Mouse (Mus musculus) kidney, embryonic 14.5 days (tissue): ENCODE data around the gene Epb41. TPM values are rescaled to one million over a fixed set of nuclear protein-coding genes. Genes with fewer than 3 reads are reported as not detected.
A peak's percentile ranks its signal among the peaks of the same experiment; 100 is the strongest.

Experiments used
- ATAC-seq: fragments of 200-750 bp; cut with Nextera tagmentation; 2 replicates; pipeline ENCODE4 v1.8.0; 2017; ENCODE audit warnings: moderate number of reproducible peaks, mild to moderate bottlenecking, moderate TSS enrichment, moderate library complexity; ENCODE audit not compliant: low FRiP score, low TSS enrichment
- H3K27ac ChIP-seq: fragments of 300-500 bp; sonication (generic); 2 replicates; pipeline ENCODE4 v1.5.1; 2014; ENCODE audit warnings: low read depth, mild to moderate bottlenecking, low read length, moderate library complexity, mixed read lengths
- H3K27me3 ChIP-seq: fragments of 300-500 bp; sonication (generic); 2 replicates; pipeline ENCODE4 v1.6.1; 2014; ENCODE audit warnings: mild to moderate bottlenecking, low read length; ENCODE audit not compliant: control insufficient read depth, insufficient read depth
- H3K36me3 ChIP-seq: fragments of 300-500 bp; sonication (generic); 2 replicates; pipeline ENCODE4 v1.6.1; 2014; ENCODE audit warnings: low read length, mixed read lengths; ENCODE audit not compliant: control insufficient read depth, insufficient read depth
- H3K4me1 ChIP-seq: fragments of 300-500 bp; sonication (generic); 2 replicates; pipeline ENCODE4 v1.6.1; 2014; ENCODE audit warnings: low read length, mixed read lengths; ENCODE audit not compliant: control insufficient read depth, insufficient read depth
- H3K4me2 ChIP-seq: fragments of 300-500 bp; sonication (generic); replicated peaks from 2 replicates; pipeline ENCODE4 v1.6.1; 2014; ENCODE audit warnings: low read depth, mild to moderate bottlenecking, low read length
- H3K4me3 ChIP-seq: fragments of 300-500 bp; sonication (generic); 2 replicates; pipeline ENCODE4 v1.5.1; 2014; ENCODE audit warnings: mild to moderate bottlenecking, low read length
- H3K9ac ChIP-seq: fragments of 300-500 bp; sonication (generic); 2 replicates; pipeline ENCODE4 v1.6.1; 2014; ENCODE audit warnings: low read depth, mild to moderate bottlenecking, low read length, moderate library complexity
- H3K9me3 ChIP-seq: fragments of 300-500 bp; sonication (generic); 2 replicates; pipeline ENCODE4 v1.6.1; 2016; ENCODE audit warnings: low read length; ENCODE audit not compliant: control insufficient read depth
- whole genome bisulfite sequencing: fragments of 180-500 bp; shearing (Covaris S2); extraction: QIAGEN DNeasy Blood & Tissue Kit; methylation state at CpG from one replicate; pipeline ENCODE4 v1.1.7; 2014; 5-methylcytosine and 5-hydroxymethylcytosine counted together
- polyA plus RNA-seq: library from polyadenylated mRNA; unstranded; fragments of >200 nt; fragmentation: Nextera tagmentation; extraction: Ambion mirVana; gene quantifications from 2 replicates; pipeline ENCODE4 v1.2.1, GENCODE M21; 2014

The Epb41 gene
- polyA plus RNA-seq, 1 experiment from 2014 or later = 78.5 TPM

DNA sequence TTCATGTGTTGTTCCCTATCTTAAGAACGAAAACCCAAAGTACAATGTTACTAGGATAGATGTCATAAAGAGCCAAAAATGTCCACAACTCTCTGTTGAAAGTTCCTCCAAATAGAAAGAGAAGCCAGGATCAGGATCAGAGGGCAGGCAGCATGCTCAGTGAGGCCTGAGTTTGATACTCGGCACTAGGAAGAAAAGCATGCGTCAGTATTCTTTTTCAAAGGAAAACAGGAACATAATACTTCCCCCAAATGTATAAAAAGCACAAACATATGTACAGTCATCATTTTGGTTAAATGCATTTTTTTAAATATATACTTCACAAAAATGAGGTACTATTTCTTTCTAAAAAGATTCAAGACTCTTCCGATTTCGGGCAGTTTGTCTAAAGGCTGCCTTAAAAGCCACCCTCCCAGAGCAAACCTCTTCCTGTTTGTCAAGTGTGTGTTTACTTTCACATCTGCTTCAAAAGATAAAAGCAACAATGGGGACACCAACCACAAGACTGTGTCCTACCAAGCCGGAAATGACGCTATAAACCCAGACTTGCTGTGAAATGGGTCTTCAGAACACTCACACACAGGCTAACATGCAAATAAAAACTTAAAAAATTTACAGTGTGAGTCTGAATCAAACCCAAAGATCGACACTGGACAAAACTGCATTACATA, 35.0 kb downstream of the Epb41 start:
- H3K4me2 ChIP-seq = no peak overlapping the region
- peaks cover 18% of the 10 kb centered on the region for H3K4me1 ChIP-seq
- no peaks in the 10 kb centered on the region for H3K27me3 ChIP-seq
- WGBS = 69% methylated on average over 8 of the region's 8 CpGs
- no peak overlapping the region for H3K9ac ChIP-seq
- H3K27ac ChIP-seq = no peak overlapping the region
- H3K9me3 ChIP-seq = peaks cover 2% of the 10 kb centered on the region; the same call in 1 of the 2 replicates
- ATAC-seq = no peak
- H3K4me3 ChIP-seq = no peak overlapping the region
- H3K36me3 ChIP-seq = no peaks in the 10 kb centered on the region

DNA sequence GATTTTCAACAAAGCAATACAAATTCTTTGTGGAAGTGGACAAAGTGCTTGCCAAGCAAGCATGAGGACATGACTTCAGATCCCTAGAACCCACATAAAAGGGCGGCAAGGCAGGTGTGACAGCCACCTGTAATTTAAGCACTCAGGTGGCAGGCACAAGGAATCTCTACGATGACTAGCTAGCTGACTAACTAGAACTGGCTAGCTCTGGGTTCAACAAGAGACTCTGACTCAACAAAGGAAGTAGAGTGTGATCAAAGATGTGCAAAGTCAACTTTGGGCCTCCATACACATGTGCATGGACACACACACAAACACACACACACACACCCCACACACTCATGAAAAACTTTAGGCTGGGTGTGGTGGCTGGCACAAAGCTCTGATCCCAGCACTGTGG, 35.6 kb downstream of the Epb41 start:
- H3K27ac ChIP-seq = no peak overlapping the region
- no peaks in the 10 kb centered on the region for H3K27me3 ChIP-seq
- H3K4me3 ChIP-seq = no peak overlapping the region
- no peaks in the 10 kb centered on the region for H3K36me3 ChIP-seq
- peaks cover 19% of the 10 kb centered on the region for H3K4me1 ChIP-seq
- H3K9ac ChIP-seq = no peak overlapping the region
- no peak overlapping the region for H3K4me2 ChIP-seq
- WGBS = 78% methylated on average over 2 of the region's 2 CpGs
- no peaks in the 10 kb centered on the region for H3K9me3 ChIP-seq
- no peak for ATAC-seq

DNA sequence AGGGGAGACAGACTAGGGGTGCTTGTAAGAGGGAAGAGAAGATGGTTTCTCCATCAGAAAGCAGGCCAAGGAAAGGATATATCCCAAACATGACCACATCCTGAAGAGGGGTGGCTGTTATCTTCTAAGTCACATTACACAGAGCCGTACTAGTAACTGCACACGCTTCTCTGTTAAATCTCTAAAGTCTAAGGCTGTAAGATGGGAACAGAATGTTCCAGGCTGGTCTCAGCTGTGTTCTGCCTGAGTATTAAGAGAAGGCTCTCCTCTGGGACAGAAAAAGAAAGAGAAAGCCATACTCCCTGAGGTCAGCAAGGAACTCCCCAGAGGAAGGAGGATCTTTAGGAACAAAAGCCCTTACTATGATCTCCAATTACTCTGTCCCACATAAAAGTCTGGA, 36.3 kb downstream of the Epb41 start:
- Histone ChIP-seq H3K9ac (no peak overlapping the region), H3K4me1 (peaks cover 24% of the 10 kb centered on the region), H3K27ac (no peak overlapping the region), H3K9me3 (no peaks in the 10 kb centered on the region), H3K4me3 (no peak overlapping the region), H3K36me3 (no peaks in the 10 kb centered on the region), H3K27me3 (no peaks in the 10 kb centered on the region), H3K4me2 (no peak overlapping the region)
- WGBS = 85% methylated on average over 2 of the region's 2 CpGs
- ATAC-seq = no peak

DNA sequence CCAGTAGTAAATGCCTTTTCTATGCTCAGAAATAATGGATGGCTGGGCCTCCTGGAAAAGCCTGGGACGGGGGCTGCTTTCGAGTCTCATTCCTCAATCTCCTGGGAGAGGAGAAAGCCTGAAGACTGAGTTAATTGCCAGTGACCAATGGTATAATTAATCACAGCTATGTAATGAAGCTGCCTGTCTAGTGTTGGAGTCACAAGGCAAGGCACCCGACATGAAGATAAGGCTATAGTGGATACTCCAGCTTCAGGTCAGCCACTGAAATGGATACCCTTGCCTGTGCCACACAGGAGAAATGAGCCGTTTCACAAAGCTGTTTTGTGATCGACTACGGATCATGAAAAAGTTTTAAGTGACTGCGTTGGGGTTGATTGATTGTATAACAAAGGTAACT, 37.1 kb downstream of the Epb41 start:
- 14% methylated on average over 7 of the region's 7 CpGs for WGBS
- Histone ChIP-seq H3K9me3 (no peaks in the 10 kb centered on the region), H3K4me2 (no peak overlapping the region), H3K27ac (no peak overlapping the region), H3K9ac (no peak overlapping the region), H3K4me1 (peaks cover 24% of the 10 kb centered on the region), H3K27me3 (no peaks in the 10 kb centered on the region), H3K36me3 (no peaks in the 10 kb centered on the region), H3K4me3 (no peak overlapping the region)
- ATAC-seq = peak; percentile 95

GRCm38 (mm10) chr4:132037137-132037536, 38.0 kb downstream of the Epb41 start:
- Histone ChIP-seq H3K36me3 (no peaks in the 10 kb centered on the region), H3K4me3 (no peak overlapping the region), H3K9ac (no peak overlapping the region), H3K27ac (no peak overlapping the region), H3K9me3 (no peaks in the 10 kb centered on the region), H3K27me3 (no peaks in the 10 kb centered on the region), H3K4me1 (peaks cover 24% of the 10 kb centered on the region), H3K4me2 (no peak overlapping the region)
- no peak for ATAC-seq
- 63% methylated on average over 5 of the region's 5 CpGs for WGBS

- WGBS = 22% methylated on average over 2 of the region's 2 CpGs
Measured at GRCm38 (mm10) chr4:132034242-132034641, 40.9 kb downstream of the Epb41 start.

DNA sequence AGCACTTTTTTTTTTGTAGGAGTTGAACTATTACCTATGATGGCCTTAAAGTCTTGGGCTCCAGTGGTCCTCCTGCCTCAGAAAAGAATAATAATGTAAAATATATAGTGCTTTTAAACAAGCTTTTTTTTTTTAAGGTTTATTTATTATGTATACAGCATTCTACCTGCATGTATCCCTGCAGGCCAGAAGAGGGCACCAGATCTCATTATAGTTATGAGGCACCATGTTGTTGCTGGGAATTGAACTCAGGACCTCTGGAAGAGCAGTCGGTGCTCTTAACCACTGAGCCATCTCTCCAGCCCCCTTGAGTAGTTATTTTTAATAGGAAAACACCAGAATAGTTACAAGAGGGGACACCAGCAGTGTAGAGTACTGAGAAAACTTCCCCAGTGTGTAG, 41.9 kb downstream of the Epb41 start:
- ATAC-seq = no peak
- H3K4me1 ChIP-seq = peaks cover 19% of the 10 kb centered on the region
- H3K9me3 ChIP-seq = no peaks in the 10 kb centered on the region
- 80% methylated on average over 1 of the region's 1 CpGs for WGBS
- no peak overlapping the region for H3K27ac ChIP-seq
- no peaks in the 10 kb centered on the region for H3K36me3 ChIP-seq
- no peak overlapping the region for H3K4me2 ChIP-seq
- no peak overlapping the region for H3K4me3 ChIP-seq
- H3K9ac ChIP-seq = no peak overlapping the region
- no peaks in the 10 kb centered on the region for H3K27me3 ChIP-seq

More at GRCm38 (mm10) chr4:132034242-132034641, 40.9 kb downstream of the Epb41 start:
- Histone ChIP-seq H3K9me3 (no peaks in the 10 kb centered on the region), H3K4me1 (peaks cover 25% of the 10 kb centered on the region), H3K27ac (no peak overlapping the region), H3K27me3 (no peaks in the 10 kb centered on the region), H3K4me3 (no peak overlapping the region), H3K36me3 (no peaks in the 10 kb centered on the region), H3K4me2 (no peak overlapping the region), H3K9ac (no peak overlapping the region)
- no peak for ATAC-seq

- WGBS = 68% methylated on average over 10 of the region's 10 CpGs
- Histone ChIP-seq H3K27ac (no peak overlapping the region), H3K9me3 (no peaks in the 10 kb centered on the region), H3K9ac (no peak overlapping the region), H3K4me1 (peaks cover 10% of the 10 kb centered on the region; the same call in 1 of the 2 replicates), H3K36me3 (no peaks in the 10 kb centered on the region), H3K4me3 (no peak overlapping the region), H3K4me2 (no peak overlapping the region), H3K27me3 (no peaks in the 10 kb centered on the region)
- ATAC-seq = peak; percentile 43; the same call in 1 of the 2 replicates
Measured at GRCm38 (mm10) chr4:132029851-132030741, 45.0 kb downstream of the Epb41 start.

GRCm38 (mm10) chr4:132027806-132028205, 47.3 kb downstream of the Epb41 start:
- no peak for ATAC-seq
- no peak overlapping the region for H3K4me2 ChIP-seq
- H3K9me3 ChIP-seq = no peaks in the 10 kb centered on the region
- 0 out of 2 replicates have a peak, but pooled peaks cover 5% of the 10 kb centered on the region for H3K4me1 ChIP-seq
- H3K27ac ChIP-seq = no peak overlapping the region
- H3K9ac ChIP-seq = no peak overlapping the region
- WGBS = 90% methylated on average over 1 of the region's 1 CpGs
- H3K36me3 ChIP-seq = no peaks in the 10 kb centered on the region
- H3K27me3 ChIP-seq = no peaks in the 10 kb centered on the region
- H3K4me3 ChIP-seq = no peak overlapping the region
